ENCODE assay signal across 8 mouse cellular contexts in genomic region chr3:152347227-152347626, GRCm38 (mm10). TPM values are rescaled to one million over a fixed set of nuclear protein-coding genes. Genes with fewer than 3 reads are reported as not detected.
A peak's percentile ranks its signal among the peaks of the same experiment; 100 is the strongest.
DNase-seq lines count a peak whose midpoint lies in the region; ATAC-seq and TF ChIP-seq lines count a peak whose summit lies in the region.

No protein-coding gene starts in this region.

- H3K27ac ChIP-seq in kidney, embryonic 16.5 days (ENCODE audit: low read length) = no peak overlapping the region
- H3K27ac ChIP-seq in intestine, embryonic 14.5 days (ENCODE audit: low read depth) = no peak overlapping the region

- H3K4me3 ChIP-seq in kidney, embryonic 16.5 days (ENCODE audit: low read length) = peak overlapping the region; percentile 74
- peak overlapping the region; percentile 75 for H3K4me3 ChIP-seq in intestine, embryonic 14.5 days (ENCODE audit: low read depth, low read length)
- peak overlapping the region; percentile 59 for H3K4me3 ChIP-seq in myocyte

- H3K36me3 ChIP-seq in kidney, embryonic 16.5 days (ENCODE audit: insufficient read depth, low read length) = no peaks in the 10 kb centered on the region
- no peaks in the 10 kb centered on the region for H3K36me3 ChIP-seq in intestine, embryonic 14.5 days (ENCODE audit: control insufficient read depth, insufficient read depth, low read length)
- H3K36me3 ChIP-seq in myocyte (ENCODE audit: control insufficient read depth, insufficient read depth) = no peaks in the 10 kb centered on the region

- H3K9ac ChIP-seq in kidney, embryonic 16.5 days (replicated peaks; ENCODE audit: low read length) = peak overlapping the region; percentile 87
- H3K9ac ChIP-seq in intestine, embryonic 14.5 days (ENCODE audit: low read length) = peak overlapping the region; percentile 87

- TF ChIP-seq POLR2A in myocyte (IDR thresholded peaks at IDR 0.05; ENCODE audit: insufficient read length, low read depth) = no peak

- peak overlapping the region; percentile 54 for H3K4me2 ChIP-seq in kidney, embryonic 16.5 days (replicated peaks; ENCODE audit: low read depth, low read length)
- peak overlapping the region; percentile 60 for H3K4me2 ChIP-seq in intestine, embryonic 14.5 days (ENCODE audit: low read length)
- H3K4me2 ChIP-seq in myocyte (ENCODE audit: low read depth) = peak overlapping the region; percentile 94

- no peaks in the 10 kb centered on the region; the same call in 1 of the 2 replicates for H3K27me3 ChIP-seq in kidney, embryonic 16.5 days (ENCODE audit: insufficient read depth, low read length)
- no peaks in the 10 kb centered on the region for H3K27me3 ChIP-seq in intestine, embryonic 14.5 days (replicated peaks; ENCODE audit: control insufficient read depth, insufficient read depth, low read length)
- H3K27me3 ChIP-seq in myocyte (ENCODE audit: control insufficient read depth, insufficient read depth, insufficient read length) = no peaks in the 10 kb centered on the region

- no peak for ATAC-seq in kidney, embryonic 16.5 days (ENCODE audit: low FRiP score, low TSS enrichment)
- no peak for ATAC-seq in intestine, embryonic 14.5 days (replicated peaks; ENCODE audit: low FRiP score, low TSS enrichment, low read depth)

- no peaks in the 10 kb centered on the region for H3K9me3 ChIP-seq in kidney, embryonic 16.5 days (ENCODE audit: low read length)
- no peaks in the 10 kb centered on the region for H3K9me3 ChIP-seq in intestine, embryonic 14.5 days (ENCODE audit: control insufficient read depth, low read length)

- DNase-seq in kidney, adult 8-10 months = no peak
- peak; percentile 44 for DNase-seq in c-Kit-positive CD71-positive TER-119-negative erythroid progenitor cells, embryonic 14.5 days (ENCODE audit: low read depth)
- no peak for DNase-seq in intestine, embryonic 14.5 days (ENCODE audit: low spot score)
- DNase-seq in frontal cortex, adult 2 months (ENCODE audit: extremely low spot score in 1 of 2, low spot score in 1 of 2) = no peak
- DNase-seq in gastrocnemius, adult 18-20 months (ENCODE audit: low spot score) = no peak
- DNase-seq in urinary bladder, postnatal 10 days (ENCODE audit: low spot score) = no peak

- 37% methylated on average over 3 of the region's 3 CpGs for WGBS in kidney, embryonic 16.5 days
- 41% methylated on average over 3 of the region's 3 CpGs for WGBS in intestine, embryonic 14.5 days

- H3K79me2 ChIP-seq in myocyte (ENCODE audit: control insufficient read depth, insufficient read depth) = peaks cover 54% of the 10 kb centered on the region

- peaks cover 21% of the 10 kb centered on the region for H3K4me1 ChIP-seq in kidney, embryonic 16.5 days (ENCODE audit: insufficient read depth, low read length)
- peaks cover 23% of the 10 kb centered on the region for H3K4me1 ChIP-seq in intestine, embryonic 14.5 days (replicated peaks; ENCODE audit: control insufficient read depth, insufficient read depth, low read length)

- peak overlapping the region; percentile 71 for H3ac ChIP-seq in myocyte (ENCODE audit: control insufficient read depth, insufficient read length)

TF ChIP-seq in myocyte, 11 proteins besides CTCF, POLR2A, EP300 and RAD21:
- TF ChIP-seq TCF3 (IDR thresholded peaks at IDR 0.05; ENCODE audit: insufficient read length, low read depth) = no peak
- no peak for TF ChIP-seq E2F4 (IDR thresholded peaks at IDR 0.05; ENCODE audit: insufficient read depth)
- no peak for TF ChIP-seq POLR2AphosphoS2 (IDR thresholded peaks at IDR 0.05; ENCODE audit: insufficient read length, low read depth)
- TF ChIP-seq USF1 (IDR thresholded peaks at IDR 0.05; ENCODE audit: low read depth) = no peak
- no peak for TF ChIP-seq MYOD1 (IDR thresholded peaks at IDR 0.05; ENCODE audit: control insufficient read depth in 1 of 3, insufficient read length in 2 of 3, low read depth in 2 of 3)
- no peak for TF ChIP-seq REST (IDR thresholded peaks at IDR 0.05; ENCODE audit: insufficient read depth, insufficient read length)
- TF ChIP-seq SRF (IDR thresholded peaks at IDR 0.05; ENCODE audit: control insufficient read depth, insufficient read length, low read depth) = no peak
- TF ChIP-seq CEBPB (IDR thresholded peaks at IDR 0.05; ENCODE audit: insufficient read depth, poor library complexity, severe bottlenecking) = no peak
- TF ChIP-seq TCF12 (IDR thresholded peaks at IDR 0.05; ENCODE audit: insufficient read depth, poor library complexity, severe bottlenecking) = no peak
- TF ChIP-seq MAX (IDR thresholded peaks at IDR 0.05; ENCODE audit: low read depth) = no peak

RNA-seq across cellular contexts. Expression of gene Usp33, which starts 0.9 kb away (rescaled TPM):
- polyA plus RNA-seq in kidney, embryonic 16.5 days (2015; fragmentation: Nextera tagmentation; extraction: Ambion mirVana) = 45.7 and 46.2 TPM in 2 replicates
- 51.0 and 52.3 TPM in 2 replicates for polyA plus RNA-seq in intestine, embryonic 14.5 days (2014; fragmentation: Nextera tagmentation; extraction: Ambion mirVana)
- 7.9 TPM for polyA plus RNA-seq in myocyte (2012; fragmentation: generic; extraction: Trizol)
- polyA plus RNA-seq in frontal cortex, adult 2 months (2012; rRNA removed) = 89.1 and 99.5 TPM in 2 replicates
- 10 to 100 TPM; 17.6 to 18.1 TPM for total RNA-seq in gastrocnemius, adult 18-20 months (2021)

RNA-seq across cellular contexts. Expression of gene Miga1, which starts 7.0 kb away (rescaled TPM):
- polyA plus RNA-seq in kidney, embryonic 16.5 days (2015; fragmentation: Nextera tagmentation; extraction: Ambion mirVana) = 17.3 and 21.1 TPM in 2 replicates
- 19.2 and 22.0 TPM in 2 replicates for polyA plus RNA-seq in intestine, embryonic 14.5 days (2014; fragmentation: Nextera tagmentation; extraction: Ambion mirVana)
- 0.26 TPM for polyA plus RNA-seq in myocyte (2012; fragmentation: generic; extraction: Trizol)
- polyA plus RNA-seq in frontal cortex, adult 2 months (2012; rRNA removed) = 42.3 and 47.2 TPM in 2 replicates
- 1 to 10 TPM; 6.4 to 8.2 TPM for total RNA-seq in gastrocnemius, adult 18-20 months (2021)

RNA-seq across cellular contexts. Expression of gene Zzz3, which starts 48.0 kb away (rescaled TPM):
- polyA plus RNA-seq in kidney, embryonic 16.5 days (2015; fragmentation: Nextera tagmentation; extraction: Ambion mirVana) = 50.3 and 54.5 TPM in 2 replicates
- 59.9 and 63.1 TPM in 2 replicates for polyA plus RNA-seq in intestine, embryonic 14.5 days (2014; fragmentation: Nextera tagmentation; extraction: Ambion mirVana)
- 6.6 TPM for polyA plus RNA-seq in myocyte (2012; fragmentation: generic; extraction: Trizol)
- polyA plus RNA-seq in frontal cortex, adult 2 months (2012; rRNA removed) = 25.7 and 26.3 TPM in 2 replicates
- total RNA-seq in gastrocnemius, adult 18-20 months (2021) = 10 to 100 TPM; 13.4 to 16.5 TPM

Comparison
In these comparisons a context has a peak if more than half of its experiments do, and no peak if none do; other contexts are left out.
1. RNA of gene Miga1, which starts 7.0 kb away (polyA plus RNA-seq): 42.3 to 47.2 TPM in frontal cortex, adult 2 months, 19.2 to 22.0 TPM in intestine, embryonic 14.5 days and 17.3 to 21.1 TPM in kidney, embryonic 16.5 days; 0.26 TPM in myocyte (single experiment); every median in the first group is over 10 times any median in the second.
2. Peak in every context shown above with its lines, with median percentiles within 50 percentile points of each other: H3K4me2 ChIP-seq and H3K4me3 ChIP-seq.